Comparison of ENCODE assay signal across 10 mouse cellular contexts in genomic region chr10:120717159-120717567, GRCm38 (mm10).
DNase-seq lines count a peak whose midpoint lies in the region; ATAC-seq and TF ChIP-seq lines count a peak whose summit lies in the region.
"Had no signal": no experiment of that assay in that cellular context is flagged by ENCODE, and none has a peak within 500 bp of the region (broad histone marks: within the 10 kb centered on the region; RNA-seq: fewer than 3 reads in every experiment).

No protein-coding gene starts in this region.

- no peak for TF ChIP-seq CTCF in lung, embryonic 14.5 days (IDR thresholded peaks at IDR 0.05; ENCODE audit: low read depth)
- TF ChIP-seq CTCF in lung, adult 2 months (IDR thresholded peaks at IDR 0.05; ENCODE audit: insufficient read depth, low read length) = no peak

- peak overlapping the region; percentile 44 for H3K4me2 ChIP-seq in lung, embryonic 14.5 days
- peak overlapping the region; percentile 45 for H3K4me2 ChIP-seq in heart, embryonic 15.5 days
- H3K4me2 ChIP-seq in limb, embryonic 11.5 days (ENCODE audit: low read depth, severe bottlenecking) = no peak overlapping the region; the same call in 1 of the 2 replicates
- no peak overlapping the region for H3K4me2 ChIP-seq in hindbrain, embryonic 13.5 days
- no peak overlapping the region for H3K4me2 ChIP-seq in hindbrain, embryonic 14.5 days (replicated peaks)
- H3K4me2 ChIP-seq: neural tube, embryonic 13.5 days had no signal

- peak; percentile 82 for DNase-seq in lung, embryonic 14.5 days
- DNase-seq in lung, adult 2 months = no peak
- peak; percentile 61 for DNase-seq in limb, embryonic 11.5 days (ENCODE audit: low spot score)
- peak; percentile 17 to 28 for DNase-seq in urinary bladder, postnatal 36 days (ENCODE audit: low spot score in 2 of 2)
- no peak for DNase-seq in hindbrain, embryonic 14.5 days (ENCODE audit: low spot score)
- no peak for DNase-seq in retina, embryonic 14.5 days (ENCODE audit: low spot score)
- DNase-seq: cerebellum, adult 2 months had no signal

- no peaks in the 10 kb centered on the region for H3K36me3 ChIP-seq in lung, embryonic 14.5 days (ENCODE audit: insufficient read depth)
- no peaks in the 10 kb centered on the region for H3K36me3 ChIP-seq in heart, embryonic 15.5 days
- no peaks in the 10 kb centered on the region for H3K36me3 ChIP-seq in limb, embryonic 11.5 days (ENCODE audit: control insufficient read depth, insufficient read depth, low read length)
- H3K36me3 ChIP-seq in hindbrain, embryonic 13.5 days = no peaks in the 10 kb centered on the region
- no peaks in the 10 kb centered on the region for H3K36me3 ChIP-seq in hindbrain, embryonic 14.5 days (replicated peaks; ENCODE audit: control insufficient read depth, insufficient read depth)
- H3K36me3 ChIP-seq: neural tube, embryonic 13.5 days had no signal

- peaks cover 9% of the 10 kb centered on the region; the same call in 1 of the 2 replicates for H3K4me1 ChIP-seq in lung, embryonic 14.5 days (ENCODE audit: insufficient read depth)
- H3K4me1 ChIP-seq in lung, adult 2 months (ENCODE audit: control insufficient read depth, insufficient read depth, low read length) = peaks cover 5% of the 10 kb centered on the region; the same call in 1 of the 2 replicates
- H3K4me1 ChIP-seq in heart, embryonic 15.5 days (replicated peaks) = peaks cover 23% of the 10 kb centered on the region
- H3K4me1 ChIP-seq in limb, embryonic 11.5 days (ENCODE audit: control insufficient read depth, insufficient read depth, low read length) = peaks cover 36% of the 10 kb centered on the region
- peaks cover 15% of the 10 kb centered on the region for H3K4me1 ChIP-seq in hindbrain, embryonic 13.5 days (replicated peaks)
- H3K4me1 ChIP-seq in hindbrain, embryonic 14.5 days (replicated peaks; ENCODE audit: control insufficient read depth, insufficient read depth, low read length) = peaks cover 3% of the 10 kb centered on the region

- H3K4me3 ChIP-seq in lung, embryonic 14.5 days (ENCODE audit: low read depth, low read length) = no peak overlapping the region
- H3K4me3 ChIP-seq in lung, adult 2 months (replicated peaks; ENCODE audit: extremely low read depth, low read depth, low read length) = no peak overlapping the region
- H3K4me3 ChIP-seq in heart, embryonic 15.5 days = peak overlapping the region; percentile 8; the same call in 1 of the 2 replicates
- H3K4me3 ChIP-seq in limb, embryonic 11.5 days (ENCODE audit: low read depth, low read length) = no peak overlapping the region
- no peak overlapping the region for H3K4me3 ChIP-seq in hindbrain, embryonic 13.5 days
- H3K4me3 ChIP-seq in hindbrain, embryonic 14.5 days (replicated peaks; ENCODE audit: low read length) = no peak overlapping the region
- H3K4me3 ChIP-seq: neural tube, embryonic 13.5 days had no signal

- H3K27me3 ChIP-seq in lung, embryonic 14.5 days (ENCODE audit: insufficient read depth, low read length) = peaks cover 7% of the 10 kb centered on the region; the same call in 1 of the 2 replicates
- peaks cover 12% of the 10 kb centered on the region; the same call in 1 of the 2 replicates for H3K27me3 ChIP-seq in heart, embryonic 15.5 days
- H3K27me3 ChIP-seq in limb, embryonic 11.5 days (ENCODE audit: control insufficient read depth, insufficient read depth, low read length) = no peaks in the 10 kb centered on the region
- H3K27me3 ChIP-seq in hindbrain, embryonic 13.5 days = peaks cover 21% of the 10 kb centered on the region
- H3K27me3 ChIP-seq in hindbrain, embryonic 14.5 days (ENCODE audit: control insufficient read depth, insufficient read depth, low read length) = peaks cover 14% of the 10 kb centered on the region; the same call in 1 of the 2 replicates

- peak overlapping the region; percentile 59; the same call in 1 of the 2 replicates for H3K27ac ChIP-seq in lung, embryonic 14.5 days (ENCODE audit: low read depth)
- peak overlapping the region; percentile 54 for H3K27ac ChIP-seq in heart, embryonic 15.5 days
- peak overlapping the region; percentile 71 for H3K27ac ChIP-seq in limb, embryonic 11.5 days (replicated peaks; ENCODE audit: low read depth, low read length)
- no peak overlapping the region for H3K27ac ChIP-seq in hindbrain, embryonic 13.5 days
- no peak overlapping the region for H3K27ac ChIP-seq in hindbrain, embryonic 14.5 days
- H3K27ac ChIP-seq: neural tube, embryonic 13.5 days had no signal

- ATAC-seq in lung, embryonic 14.5 days (ENCODE audit: insufficient read depth) = peak; percentile 83
- ATAC-seq in heart, embryonic 15.5 days (replicated peaks; ENCODE audit: insufficient number of reproducible peaks, insufficient read depth, low FRiP score, low read depth) = peak; percentile 73
- no peak for ATAC-seq in limb, embryonic 11.5 days (ENCODE audit: insufficient number of reproducible peaks, low FRiP score, low TSS enrichment, low read depth)
- no peak for ATAC-seq in hindbrain, embryonic 13.5 days (ENCODE audit: low FRiP score)
- ATAC-seq in hindbrain, embryonic 14.5 days (ENCODE audit: low FRiP score) = no peak

- whole genome bisulfite sequencing in lung, embryonic 14.5 days = 6% methylated on average over 11 of the region's 11 CpGs
- 21% methylated on average over 11 of the region's 11 CpGs for WGBS in lung, adult 2 months
- 15% methylated on average over 11 of the region's 11 CpGs for WGBS in heart, embryonic 15.5 days
- WGBS in limb, embryonic 11.5 days = 32% methylated on average over 11 of the region's 11 CpGs
- 73% methylated on average over 11 of the region's 11 CpGs for WGBS in hindbrain, embryonic 13.5 days
- WGBS in hindbrain, embryonic 14.5 days = 72% methylated on average over 11 of the region's 11 CpGs

- H3K9me3 ChIP-seq in lung, embryonic 14.5 days (ENCODE audit: low read depth, low read length) = no peaks in the 10 kb centered on the region
- no peaks in the 10 kb centered on the region for H3K9me3 ChIP-seq in heart, embryonic 15.5 days (replicated peaks)
- no peaks in the 10 kb centered on the region for H3K9me3 ChIP-seq in limb, embryonic 11.5 days (ENCODE audit: control insufficient read depth, low read length)
- no peaks in the 10 kb centered on the region for H3K9me3 ChIP-seq in hindbrain, embryonic 13.5 days
- H3K9me3 ChIP-seq in hindbrain, embryonic 14.5 days (ENCODE audit: control insufficient read depth, low read length) = no peaks in the 10 kb centered on the region
- H3K9me3 ChIP-seq: neural tube, embryonic 13.5 days had no signal

- no peak for TF ChIP-seq POLR2A in lung, adult 2 months (IDR thresholded peaks at IDR 0.05; ENCODE audit: borderline replicate concordance, extremely low read depth, low read depth, low read length)

- no peak overlapping the region for H3K9ac ChIP-seq in lung, embryonic 14.5 days
- H3K9ac ChIP-seq in heart, embryonic 15.5 days = no peak overlapping the region
- no peak overlapping the region for H3K9ac ChIP-seq in limb, embryonic 11.5 days (ENCODE audit: low read length)
- H3K9ac ChIP-seq in hindbrain, embryonic 13.5 days = no peak overlapping the region
- no peak overlapping the region for H3K9ac ChIP-seq in hindbrain, embryonic 14.5 days
- H3K9ac ChIP-seq: neural tube, embryonic 13.5 days had no signal

Comparison
In these comparisons a context has a peak if more than half of its experiments do, and no peak if none do; other contexts are left out.
1. DNase-seq: peak in lung, embryonic 14.5 days (single experiment), limb, embryonic 11.5 days (single experiment) and urinary bladder, postnatal 36 days (2 of 2); none in lung, adult 2 months (single experiment), hindbrain, embryonic 14.5 days (single experiment) and retina, embryonic 14.5 days (single experiment).
2. ATAC-seq: peak in lung, embryonic 14.5 days (single experiment) and heart, embryonic 15.5 days (single experiment); none in limb, embryonic 11.5 days (single experiment), hindbrain, embryonic 13.5 days (single experiment) and hindbrain, embryonic 14.5 days (single experiment).
3. H3K27ac ChIP-seq: peak in lung, embryonic 14.5 days (single experiment), heart, embryonic 15.5 days (single experiment) and limb, embryonic 11.5 days (single experiment); none in hindbrain, embryonic 13.5 days (single experiment) and hindbrain, embryonic 14.5 days (single experiment).
4. H3K4me2 ChIP-seq: peak in lung, embryonic 14.5 days (single experiment) and heart, embryonic 15.5 days (single experiment); none in limb, embryonic 11.5 days (single experiment), hindbrain, embryonic 13.5 days (single experiment) and hindbrain, embryonic 14.5 days (single experiment).